Mouse (Mus musculus): ENCODE measurements around the gene Nrp2. TPM values are rescaled to one million over a fixed set of nuclear protein-coding genes. Genes with fewer than 3 reads are reported as not detected.

Gene Nrp2
- total and polyA plus RNA-seq, 3 experiments: not detected

GRCm38 (mm10) chr1:62850990-62851940, 148.2 kb downstream of the Nrp2 start:
- no peak overlapping the region for H3K27ac ChIP-seq (ENCODE audit: control insufficient read depth, low read depth, low read length)
- H3K9ac ChIP-seq (ENCODE audit: control insufficient read depth, low read depth, low read length, poor library complexity, severe bottlenecking): no peak overlapping the region
- H3K9me3 ChIP-seq (replicated peaks; ENCODE audit: insufficient read depth, low read length): no peaks in the 10 kb centered on the region
- TF ChIP-seq BHLHE40 (IDR thresholded peaks at IDR 0.05; ENCODE audit: borderline replicate concordance, low read depth, low read length): no peak
- no peak for TF ChIP-seq ZNF384 (IDR thresholded peaks at IDR 0.05; ENCODE audit: low read depth, low read length)
- no peak for TF ChIP-seq UBTF (IDR thresholded peaks at IDR 0.05; ENCODE audit: borderline replicate concordance, insufficient read depth, low read depth, low read length)
- no peak for TF ChIP-seq POLR2A (IDR thresholded peaks at IDR 0.05; ENCODE audit: control insufficient read depth in 1 of 2, insufficient read depth in 1 of 2, low read depth in 1 of 2, low read length in 2 of 2, poor library complexity in 1 of 2)
- TF ChIP-seq SIN3A (IDR thresholded peaks at IDR 0.05; ENCODE audit: low read length): no peak
- TF ChIP-seq NELFE (IDR thresholded peaks at IDR 0.05; ENCODE audit: low read depth, low read length): no peak
- TF ChIP-seq KAT2A (conservative IDR thresholded peaks at IDR 0.05; ENCODE audit: low read depth, low read length): no peak
- TF ChIP-seq ZMIZ1 (IDR thresholded peaks at IDR 0.05; ENCODE audit: low read depth, low read length): no peak
- no peak for TF ChIP-seq MAZ (IDR thresholded peaks at IDR 0.05; ENCODE audit: low read depth, low read length)
- no peak for TF ChIP-seq E2F4 (IDR thresholded peaks at IDR 0.05; ENCODE audit: borderline replicate concordance, low read depth, low read length)
- no peak for TF ChIP-seq HCFC1 (IDR thresholded peaks at IDR 0.05; ENCODE audit: low read depth, low read length)
- TF ChIP-seq USF1 (IDR thresholded peaks at IDR 0.05; ENCODE audit: low read depth, low read length): no peak
- no peak for TF ChIP-seq MAX (IDR thresholded peaks at IDR 0.05; ENCODE audit: low read length)
- TF ChIP-seq TCF12 (IDR thresholded peaks at IDR 0.05; ENCODE audit: low read depth, low read length): no peak
- DNase-seq (ENCODE audit: low read depth, low spot score): no peak
- H3K79me2 ChIP-seq (ENCODE audit: control insufficient read depth, insufficient read depth, low read length, poor library complexity): no peaks in the 10 kb centered on the region
- H3K27me3 ChIP-seq (ENCODE audit: control insufficient read depth in 1 of 2, insufficient read depth in 2 of 2, low read length in 2 of 2): no peaks in the 10 kb centered on the region
- H3K4me1 ChIP-seq (ENCODE audit: control insufficient read depth in 1 of 2, insufficient read depth in 2 of 2, low read length in 2 of 2): no peaks in the 10 kb centered on the region
- H3K4me3 ChIP-seq (ENCODE audit: control insufficient read depth in 1 of 2, insufficient read depth in 1 of 2, low read depth in 2 of 2, low read length in 2 of 2): no peak overlapping the region
- no peaks in the 10 kb centered on the region for H3K36me3 ChIP-seq (ENCODE audit: control insufficient read depth in 1 of 2, insufficient read depth in 2 of 2, low read length in 2 of 2)

GRCm38 (mm10) chr1:62853362-62853761, 150.3 kb downstream of the Nrp2 start:
- Histone ChIP-seq H3K36me3 (ENCODE audit: control insufficient read depth in 1 of 2, insufficient read depth in 2 of 2, low read length in 2 of 2) (no peaks in the 10 kb centered on the region), H3K27ac (ENCODE audit: control insufficient read depth, low read depth, low read length) (no peak overlapping the region), H3K9me3 (replicated peaks; ENCODE audit: insufficient read depth, low read length) (no peaks in the 10 kb centered on the region), H3K9ac (ENCODE audit: control insufficient read depth, low read depth, low read length, poor library complexity, severe bottlenecking) (no peak overlapping the region), H3K4me3 (ENCODE audit: control insufficient read depth in 1 of 2, insufficient read depth in 1 of 2, low read depth in 2 of 2, low read length in 2 of 2) (no peak overlapping the region), H3K79me2 (ENCODE audit: control insufficient read depth, insufficient read depth, low read length, poor library complexity) (no peaks in the 10 kb centered on the region), H3K4me1 (ENCODE audit: control insufficient read depth in 1 of 2, insufficient read depth in 2 of 2, low read length in 2 of 2) (no peaks in the 10 kb centered on the region), H3K27me3 (ENCODE audit: control insufficient read depth in 1 of 2, insufficient read depth in 2 of 2, low read length in 2 of 2) (no peaks in the 10 kb centered on the region)
- no peak for TF ChIP-seq BHLHE40 (IDR thresholded peaks at IDR 0.05; ENCODE audit: borderline replicate concordance, low read depth, low read length)
- TF ChIP-seq NRF1 (IDR thresholded peaks at IDR 0.05; ENCODE audit: insufficient read depth, low read depth, low read length, poor library complexity, severe bottlenecking): no peak
- no peak for TF ChIP-seq ZMIZ1 (IDR thresholded peaks at IDR 0.05; ENCODE audit: low read depth, low read length)
- TF ChIP-seq MAX (IDR thresholded peaks at IDR 0.05; ENCODE audit: low read length): no peak
- no peak for TF ChIP-seq RCOR1 (IDR thresholded peaks at IDR 0.05; ENCODE audit: low read depth, low read length)
- no peak for TF ChIP-seq NELFE (IDR thresholded peaks at IDR 0.05; ENCODE audit: low read depth, low read length)
- TF ChIP-seq RAD21 (IDR thresholded peaks at IDR 0.05; ENCODE audit: low read depth, low read length): no peak
- DNase-seq (ENCODE audit: low read depth, low spot score): no peak
